Mouse (Mus musculus) embryonic fibroblast, embryonic 13.5 days (primary cell): ENCODE data around the gene Zfp853.

Source experiments
- CTCF ChIP-seq: IDR thresholded peaks from 2 replicates; pipeline ENCODE4 v1.5.1; 2011; ENCODE audit warnings: mild to moderate bottlenecking, control low read depth, low read length, moderate library complexity, borderline replicate concordance; ENCODE audit not compliant: insufficient read depth
- POLR2A ChIP-seq: IDR thresholded peaks from 2 replicates; pipeline ENCODE4 v1.6.1; 2011; ENCODE audit warnings: low read depth, mild to moderate bottlenecking, control low read depth, low read length, moderate library complexity

GRCm38 (mm10) chr5:143272540-143273330 is 20.7 kb downstream of the Zfp853 start:
- TF ChIP-seq POLR2A (no peak), CTCF (no peak)
